Mouse (Mus musculus): Measurements from ENCODE around the gene 9130023H24Rik. TPM values are rescaled to one million over a fixed set of nuclear protein-coding genes. Genes with fewer than 3 reads are reported as not detected.

The 9130023H24Rik gene
- total and polyA plus RNA-seq, 3 experiments: 1.4 to 8.7 (median 5.1) TPM

Other genes starting within 250 kb of the 9130023H24Rik start
- gene Pycard, start 244.2 kb downstream of the 9130023H24Rik start, total RNA-seq (2021): 1 to 10 TPM; 2.3 to 3.7 TPM
- 4.4 and 8.1 TPM in 2 replicates for gene Pycard, start 244.2 kb downstream of the 9130023H24Rik start, polyA plus RNA-seq (2012; rRNA removed)
- gene Trim72, start 234.1 kb downstream of the 9130023H24Rik start, total RNA-seq (2021): under 1 TPM in 1 of 2 experiments, not detected in 1; 0.17 TPM
- gene Trim72, start 234.1 kb downstream of the 9130023H24Rik start, polyA plus RNA-seq (2012; rRNA removed): 0.16 and 0.29 TPM in 2 replicates
- 1 to 10 TPM; 5.5 to 9.1 TPM for gene Itgam, start 175.4 kb downstream of the 9130023H24Rik start, total RNA-seq (2021)
- gene Itgam, start 175.4 kb downstream of the 9130023H24Rik start, polyA plus RNA-seq (2012; rRNA removed): 2.0 and 2.2 TPM in 2 replicates
- not detected for gene Gm49368, start 175.3 kb downstream of the 9130023H24Rik start, total RNA-seq (2021)
- not detected in 2 replicates for gene Gm49368, start 175.3 kb downstream of the 9130023H24Rik start, polyA plus RNA-seq (2012; rRNA removed)
- gene Itgax, start 108.5 kb downstream of the 9130023H24Rik start, total RNA-seq (2021): 1 to 10 TPM; 1.4 to 2.4 TPM
- 1.7 and 1.8 TPM in 2 replicates for gene Itgax, start 108.5 kb downstream of the 9130023H24Rik start, polyA plus RNA-seq (2012; rRNA removed)
- gene Itgad, start 83.7 kb downstream of the 9130023H24Rik start, total RNA-seq (2021): under 1 TPM in 1 of 2 experiments, not detected in 1; 0.07 TPM
- 0.04 and 0.07 TPM in 2 replicates for gene Itgad, start 83.7 kb downstream of the 9130023H24Rik start, polyA plus RNA-seq (2012; rRNA removed)
- gene Cox6a2, start 31.6 kb downstream of the 9130023H24Rik start, total RNA-seq (2021): 1 to 10 TPM in 1 of 2 experiments, not detected in 1; 8.0 TPM
- gene Cox6a2, start 31.6 kb downstream of the 9130023H24Rik start, polyA plus RNA-seq (2012; rRNA removed): 1.7 and 2.9 TPM in 2 replicates
- 10 to 100 TPM; 18.6 to 20.1 TPM for gene Armc5, start 689 bp downstream of the 9130023H24Rik start, total RNA-seq (2021)
- gene Armc5, start 689 bp downstream of the 9130023H24Rik start, polyA plus RNA-seq (2012; rRNA removed): 64.3 and 68.0 TPM in 2 replicates
- gene Tgfb1i1, start 8.8 kb upstream of the 9130023H24Rik start, total RNA-seq (2021): 10 to 100 TPM; 24.0 to 30.2 TPM
- 35.1 and 35.8 TPM in 2 replicates for gene Tgfb1i1, start 8.8 kb upstream of the 9130023H24Rik start, polyA plus RNA-seq (2012; rRNA removed)
- gene Slc5a2, start 27.6 kb upstream of the 9130023H24Rik start, total RNA-seq (2021): under 1 TPM in 1 of 2 experiments, not detected in 1; 0.17 TPM
- gene Slc5a2, start 27.6 kb upstream of the 9130023H24Rik start, polyA plus RNA-seq (2012; rRNA removed): not detected in 2 replicates
- 10 to 100 TPM; 28.6 to 33.0 TPM for gene BC017158, start 60.1 kb upstream of the 9130023H24Rik start, total RNA-seq (2021)
- 62.7 and 66.8 TPM in 2 replicates for gene BC017158, start 60.1 kb upstream of the 9130023H24Rik start, polyA plus RNA-seq (2012; rRNA removed)
- gene Rgs10, start 180.7 kb upstream of the 9130023H24Rik start, total RNA-seq (2021): 10 to 100 TPM; 10.5 to 23.8 TPM
- 9.1 and 11.9 TPM in 2 replicates for gene Rgs10, start 180.7 kb upstream of the 9130023H24Rik start, polyA plus RNA-seq (2012; rRNA removed)
- gene Tial1, start 223.7 kb upstream of the 9130023H24Rik start, total RNA-seq (2021): 10 to 100 TPM; 73.1 to 96.3 TPM
- 26.4 and 33.0 TPM in 2 replicates for gene Tial1, start 223.7 kb upstream of the 9130023H24Rik start, polyA plus RNA-seq (2012; rRNA removed)